Mouse (Mus musculus): Measurements from ENCODE around the gene E330014E10Rik.
"Not testable (repeated sequence)": the region's sequence is repeated elsewhere in the genome, so short reads cannot be mapped to it uniquely, and the experiment has no call there.

E330014E10Rik gene

GRCm38 (mm10) chr5:95775690-95776089 lies at the start of gene E330014E10Rik:
TSS of gene E330014E10Rik (plus strand) at chr5:95775990.
- not testable (repeated sequence) for DNase-seq (ENCODE audit: low read depth, low spot score)

- not testable (repeated sequence) for DNase-seq (ENCODE audit: low read depth, low spot score)
These were observed 39.7 kb upstream of the E330014E10Rik start, which contains the start of gene Gm7978 for GRCm38 (mm10) chr5:95736073-95736472. TSS of gene Gm7978 (minus strand) at chr5:95736173.

- not testable (repeated sequence) for DNase-seq (ENCODE audit: low read depth, low spot score)
These were observed 34.1 kb upstream of the E330014E10Rik start, which contains the start of gene Gm7982 for GRCm38 (mm10) chr5:95741714-95742113. TSS of gene Gm7982 (plus strand) at chr5:95742014.

- DNase-seq (ENCODE audit: low read depth, low spot score), result not testable (repeated sequence)
These were observed 35.1 kb downstream of the E330014E10Rik start for GRCm38 (mm10) chr5:95810841-95811240.

- no peak for DNase-seq (ENCODE audit: low read depth, low spot score)
These were observed 60.8 kb downstream of the E330014E10Rik start for GRCm38 (mm10) chr5:95836580-95836979.

- DNase-seq (ENCODE audit: low read depth, low spot score), result no peak
These were observed 78.2 kb downstream of the E330014E10Rik start for GRCm38 (mm10) chr5:95854030-95854429.

Data from embryo, embryonic 11.5 days (tissue).